Mouse (Mus musculus) layer of hippocampus, postnatal 10 days (tissue): ENCODE measurements around the gene Trip4. TPM values are rescaled to one million over a fixed set of nuclear protein-coding genes. Genes with fewer than 3 reads are reported as not detected.

ENCODE experiments used
- DNase-seq, 2 experiments: peaks; one replicate each; pipeline ENCODE4 v3.0.0; 2021; ENCODE audit warnings: low spot score in 2 of 2
- total RNA-seq, 2 experiments: library from RNA; stranded (reverse); gene quantifications; 2 replicates each; pipeline ENCODE4 v1.2.3; 2021

Gene Trip4
- total RNA-seq, 2 experiments from 2014 or later, result 35.7 to 39.0 TPM

- DNase-seq, result no peak
Measured at GRCm38 (mm10) chr9:65834628-65835354, 73.8 kb downstream of the Trip4 start.

- no peak for DNase-seq
Measured at GRCm38 (mm10) chr9:65833640-65834039, 75.0 kb downstream of the Trip4 start.

DNA sequence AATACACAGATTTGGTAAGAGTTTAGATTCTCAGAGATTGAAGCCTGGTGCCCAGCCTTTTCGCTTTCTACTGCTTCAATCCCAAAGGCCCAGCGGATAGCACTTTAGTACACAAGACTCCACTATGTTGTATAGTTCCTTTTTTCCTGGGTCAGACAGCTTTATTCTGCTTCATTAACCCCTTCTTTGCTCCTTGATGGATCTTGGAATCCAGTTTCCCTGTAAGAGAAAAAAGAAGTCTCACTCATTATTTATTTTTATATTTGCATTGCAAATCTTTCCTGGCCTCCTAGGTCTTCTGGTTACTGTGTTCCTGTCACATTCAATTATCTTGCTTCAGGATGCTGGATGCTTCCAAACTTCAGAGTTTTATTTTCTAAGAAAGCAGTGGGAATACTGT, 75.4 kb downstream of the Trip4 start:
- DNase-seq, result no peak

DNA sequence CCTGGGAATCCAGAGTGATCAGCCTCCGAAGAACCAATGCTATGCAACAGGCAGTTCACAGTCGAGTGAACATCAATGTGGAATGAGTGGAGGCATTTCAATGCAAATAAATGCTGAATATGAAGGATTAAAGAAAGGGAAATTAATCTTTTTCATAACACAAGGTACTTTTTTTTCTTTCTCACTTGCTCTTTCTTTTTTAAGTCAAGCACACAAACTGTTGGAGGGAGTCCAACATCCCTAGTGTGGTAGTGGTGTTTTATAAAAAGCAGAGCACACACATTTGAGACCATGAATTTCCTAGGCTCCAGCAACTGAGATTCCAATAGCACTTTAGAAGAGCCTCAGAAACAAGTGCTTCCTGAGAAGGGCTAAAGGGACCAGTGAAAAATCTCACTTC, 76.6 kb downstream of the Trip4 start:
- DNase-seq, result no peak

GRCm38 (mm10) chr9:65831164-65831563, 77.4 kb downstream of the Trip4 start:
- DNase-seq, result no peak

GRCm38 (mm10) chr9:65830255-65830654, 78.3 kb downstream of the Trip4 start:
- no peak for DNase-seq

DNA sequence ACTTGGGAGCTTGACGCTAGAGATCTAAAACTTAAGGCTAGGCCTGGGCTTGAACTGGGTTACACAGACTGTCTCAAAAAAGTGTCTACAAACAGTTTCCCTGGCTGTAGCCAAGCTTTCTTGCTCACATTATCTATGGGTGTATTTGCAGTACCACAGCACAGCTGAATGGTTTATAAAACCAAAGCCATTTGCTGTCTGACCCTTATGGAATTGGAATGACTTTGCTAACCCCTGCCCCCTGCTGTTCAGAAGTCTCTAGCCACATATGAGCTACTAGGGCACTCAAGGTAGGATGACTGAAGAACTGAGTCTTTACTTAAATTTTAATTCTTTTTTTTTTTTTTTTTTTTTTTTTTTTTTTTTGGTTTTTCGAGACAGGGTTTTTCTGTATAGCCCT, 79.2 kb downstream of the Trip4 start:
- DNase-seq, result no peak

GRCm38 (mm10) chr9:65828511-65828910, 80.1 kb downstream of the Trip4 start:
- no peak for DNase-seq

DNA sequence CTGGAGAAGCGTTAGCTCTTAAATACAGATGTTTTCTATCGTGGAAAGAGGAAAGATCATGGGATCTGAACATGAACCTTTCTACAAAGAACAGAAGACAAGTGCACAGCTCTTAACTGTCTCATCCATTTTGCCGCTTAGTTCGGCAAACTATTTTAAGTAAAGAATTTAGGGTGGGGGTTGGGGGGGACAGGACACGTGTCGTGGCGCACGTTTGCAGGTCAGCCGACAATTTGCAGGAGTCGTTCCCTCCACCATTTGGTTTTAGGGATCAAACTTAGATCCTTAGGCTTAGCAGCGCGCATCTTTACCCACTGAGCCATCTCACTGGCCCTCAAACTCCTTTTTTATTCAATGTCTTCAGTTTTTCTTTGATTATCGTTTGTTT, 80.6 kb downstream of the Trip4 start:
- no peak for DNase-seq

DNA sequence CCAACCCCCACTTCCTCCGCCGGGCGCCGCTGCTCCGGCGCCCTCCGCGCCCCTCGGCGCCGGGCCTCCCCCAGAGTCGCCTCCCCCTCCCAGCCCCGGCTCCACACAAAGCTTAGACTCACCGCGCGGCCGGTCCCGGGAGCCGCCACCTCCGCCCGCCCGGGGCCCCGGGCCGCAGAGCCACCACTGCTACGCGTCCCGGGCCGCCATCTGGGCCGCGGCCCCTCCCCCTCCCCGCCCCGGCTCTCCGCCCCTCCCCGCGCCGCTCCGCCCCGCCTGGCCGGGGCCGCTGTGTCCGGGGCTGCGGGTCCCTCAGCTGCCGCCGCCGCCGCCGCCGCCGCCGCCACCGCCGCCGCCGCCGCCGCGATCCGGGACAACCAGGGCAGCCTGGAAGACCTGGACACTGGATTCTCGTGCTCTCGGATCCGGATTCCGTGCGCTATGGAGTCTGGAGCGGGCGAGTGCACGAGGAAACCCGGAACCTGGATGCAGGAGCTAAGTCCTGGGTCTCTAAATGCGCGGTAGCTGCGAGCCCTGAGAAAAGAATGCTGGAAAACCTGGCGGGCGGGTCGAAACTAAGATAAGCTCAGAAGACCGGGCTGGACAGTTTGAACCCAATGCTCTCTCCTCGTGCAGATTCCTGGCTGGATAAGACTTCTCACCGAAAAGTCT, 81.1 kb downstream of the Trip4 start, which contains the start of gene Zfp609:
Zfp609 (minus strand) TSS at position 221 of the 672 bp plus-strand sequence.
- DNase-seq, result peak; percentile 99 to 100

DNA sequence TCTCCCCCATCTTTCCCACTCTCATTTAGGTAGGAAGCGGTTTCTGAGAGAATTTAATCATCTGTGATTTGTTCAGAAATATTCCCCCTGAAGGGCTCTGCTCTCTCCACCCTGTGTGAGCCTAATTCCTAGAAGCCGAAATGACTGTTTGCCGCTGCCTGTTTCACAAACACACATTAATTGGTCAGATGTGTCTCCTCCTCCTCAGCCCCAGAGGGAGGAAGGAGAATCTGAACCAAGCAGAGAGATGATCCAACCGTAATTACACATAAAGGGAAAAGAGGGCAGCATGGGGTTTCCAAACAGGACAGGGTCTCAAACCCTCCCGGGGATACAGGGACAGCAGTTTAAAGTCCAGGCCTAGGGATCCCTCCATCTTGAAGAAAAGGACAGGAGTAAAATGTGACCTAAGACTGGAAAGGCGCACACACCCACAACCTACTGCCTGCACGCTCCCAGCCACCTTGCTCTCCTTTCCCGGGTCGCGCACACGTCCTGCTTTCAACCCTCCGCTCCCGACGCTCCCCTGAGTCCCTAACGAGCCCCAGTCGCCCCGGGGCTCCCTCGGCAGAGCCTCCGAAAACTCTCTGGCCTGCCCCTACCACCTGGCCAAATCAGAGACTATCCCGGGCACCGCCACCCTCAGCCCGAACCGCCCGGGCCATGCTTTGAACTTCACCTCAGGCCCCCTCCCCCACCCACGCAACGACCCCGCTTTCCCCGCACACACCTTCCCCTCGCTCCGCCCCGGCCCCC, 81.8 kb downstream of the Trip4 start:
- peak; percentile 46 to 47 for DNase-seq

DNA sequence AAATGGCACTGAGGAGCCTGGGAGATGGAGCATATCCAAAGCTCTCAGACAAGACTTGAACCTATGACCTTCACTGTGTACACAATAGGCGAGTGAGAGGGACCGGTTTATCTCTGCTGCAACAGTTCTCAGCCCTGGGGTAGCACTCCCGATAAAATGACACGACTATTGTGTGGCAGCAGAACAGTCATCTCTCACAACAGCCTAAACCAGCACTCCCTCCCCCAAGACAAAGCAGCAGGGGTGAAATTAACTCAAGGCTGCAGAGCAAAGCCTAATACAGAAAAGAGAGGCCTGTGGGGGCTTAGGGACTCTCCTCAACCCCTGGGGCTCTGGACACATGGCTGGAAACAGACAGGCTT, 82.4 kb downstream of the Trip4 start:
- DNase-seq, result peak in 1 of 2 experiments; percentile 22

GRCm38 (mm10) chr9:65823716-65824462, 84.7 kb downstream of the Trip4 start:
- no peak for DNase-seq

DNA sequence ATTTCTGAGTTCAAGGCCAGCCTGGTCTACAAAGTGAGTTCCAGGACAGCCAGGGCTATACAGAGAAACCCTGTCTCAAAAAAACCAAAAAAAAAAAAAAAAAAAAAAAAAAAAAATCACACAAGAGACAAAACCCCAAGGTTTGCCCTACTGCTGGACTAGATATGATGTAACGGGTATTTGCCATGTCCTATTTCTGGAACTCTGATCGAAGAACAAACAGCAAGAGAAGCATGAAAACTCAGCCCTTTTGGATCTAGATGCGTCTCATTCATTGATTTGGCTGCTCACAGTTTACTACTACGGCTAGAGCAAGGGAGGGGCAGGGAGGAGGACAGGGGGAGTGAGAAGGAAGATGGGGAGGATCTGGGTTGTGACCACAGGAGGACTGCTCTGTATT, 86.6 kb downstream of the Trip4 start:
- DNase-seq, result no peak

DNA sequence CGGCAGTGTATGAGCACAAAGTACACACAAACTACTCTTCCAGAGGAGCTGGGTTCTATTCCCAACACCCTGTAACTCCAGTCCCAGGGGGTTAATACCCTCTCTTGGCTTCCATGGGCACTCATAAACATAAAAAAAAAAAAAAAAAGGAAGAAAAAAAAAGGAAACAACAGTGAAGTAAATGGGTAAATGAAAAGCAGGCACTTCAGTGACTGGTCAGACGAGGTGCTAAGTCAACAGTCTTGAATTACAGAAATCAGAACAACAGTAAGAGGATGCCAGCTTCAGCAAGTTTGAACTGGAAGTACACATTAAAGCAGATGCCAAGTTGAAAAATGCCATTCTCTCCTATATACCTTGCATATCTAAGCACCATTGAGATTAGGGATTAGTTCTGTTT, 88.3 kb downstream of the Trip4 start:
- DNase-seq, result no peak

DNA sequence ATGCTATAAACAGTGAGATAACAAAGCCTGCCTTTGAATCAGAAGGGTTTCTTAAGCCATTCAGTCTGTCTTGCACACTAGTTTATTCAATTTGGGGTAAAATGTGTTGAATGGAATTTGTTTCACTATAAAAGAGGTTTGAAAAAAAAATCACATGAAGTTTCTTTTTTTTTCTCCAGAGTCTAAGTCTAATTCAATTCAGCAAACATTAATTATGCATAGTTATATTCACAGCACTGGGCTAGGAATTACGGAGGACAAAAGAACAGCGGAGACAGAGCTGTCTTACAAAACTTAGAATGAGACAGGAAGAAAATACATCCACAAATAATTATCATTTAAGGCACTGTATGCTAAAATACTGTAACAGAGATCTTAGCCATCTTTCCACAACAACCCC, 90.2 kb downstream of the Trip4 start:
- DNase-seq, result no peak

- no peak for DNase-seq
Measured at GRCm38 (mm10) chr9:65812841-65813240, 95.8 kb downstream of the Trip4 start.

- DNase-seq, result no peak
Measured at GRCm38 (mm10) chr9:65811784-65812183, 96.8 kb downstream of the Trip4 start.

DNA sequence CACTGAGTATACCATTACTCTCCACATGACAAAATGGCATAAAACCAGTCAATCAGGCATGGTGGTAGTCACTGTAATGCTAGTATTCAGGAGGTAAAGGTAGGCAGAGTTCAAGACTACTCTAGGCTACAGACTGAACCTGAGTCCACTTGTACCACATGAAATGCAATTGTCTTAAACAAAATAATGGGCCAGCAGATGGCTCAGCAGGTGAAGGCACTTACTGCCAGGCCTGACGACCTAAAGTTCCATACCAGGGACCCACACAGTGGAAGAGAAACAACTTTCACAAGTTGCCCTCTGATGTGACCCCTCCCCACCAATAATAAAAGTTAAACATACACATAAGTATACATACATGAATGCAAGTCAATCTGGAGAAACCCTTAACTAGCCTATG, 100.8 kb downstream of the Trip4 start:
- DNase-seq, result no peak

DNA sequence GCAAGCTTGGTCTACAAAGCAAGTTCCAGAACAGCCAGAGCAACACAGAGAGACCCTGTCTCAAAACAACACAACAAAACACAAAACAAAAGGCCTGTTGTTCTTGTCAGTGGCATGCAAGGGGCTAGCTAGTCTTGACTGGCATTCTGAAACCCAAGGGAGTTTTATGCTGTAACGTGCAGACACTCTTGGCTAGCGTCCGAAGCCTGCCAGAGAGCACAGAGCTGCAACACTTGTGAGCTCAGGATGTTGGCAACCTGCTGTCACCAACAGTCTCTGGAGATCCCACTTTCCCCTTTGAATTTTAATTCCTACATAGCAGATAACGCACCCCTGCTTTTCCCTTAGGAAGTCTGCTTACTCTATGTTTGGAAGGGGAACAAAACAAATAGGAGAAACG, 101.3 kb downstream of the Trip4 start:
- no peak for DNase-seq

DNA sequence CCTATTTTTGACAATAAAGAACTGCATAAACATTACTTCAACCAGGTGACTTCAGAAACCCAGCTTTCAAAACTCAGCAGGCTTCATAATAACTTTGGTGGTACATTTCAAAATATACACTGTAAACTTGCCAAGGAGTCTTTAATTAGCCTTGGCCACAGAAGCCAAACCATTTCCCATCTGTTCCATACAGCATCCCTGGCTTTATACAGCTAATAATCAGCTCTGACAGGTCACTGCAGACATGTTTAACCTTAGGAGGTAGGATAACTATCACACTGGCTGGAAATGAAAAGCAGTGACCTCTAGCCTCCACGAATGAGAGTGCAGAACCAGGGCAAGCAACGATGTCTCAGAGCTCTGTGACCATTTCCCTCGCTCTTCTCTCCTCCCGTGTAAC, 108.8 kb downstream of the Trip4 start:
- DNase-seq, result no peak

GRCm38 (mm10) chr9:65795651-65796050, 112.9 kb downstream of the Trip4 start:
- no peak for DNase-seq
